Mouse (Mus musculus): ENCODE data around the gene Zfyve9. TPM values are rescaled to one million over a fixed set of nuclear protein-coding genes. Genes with fewer than 3 reads are reported as not detected.

Gene Zfyve9
- polyA plus RNA-seq, 1 experiment = 3.2 TPM

DNA sequence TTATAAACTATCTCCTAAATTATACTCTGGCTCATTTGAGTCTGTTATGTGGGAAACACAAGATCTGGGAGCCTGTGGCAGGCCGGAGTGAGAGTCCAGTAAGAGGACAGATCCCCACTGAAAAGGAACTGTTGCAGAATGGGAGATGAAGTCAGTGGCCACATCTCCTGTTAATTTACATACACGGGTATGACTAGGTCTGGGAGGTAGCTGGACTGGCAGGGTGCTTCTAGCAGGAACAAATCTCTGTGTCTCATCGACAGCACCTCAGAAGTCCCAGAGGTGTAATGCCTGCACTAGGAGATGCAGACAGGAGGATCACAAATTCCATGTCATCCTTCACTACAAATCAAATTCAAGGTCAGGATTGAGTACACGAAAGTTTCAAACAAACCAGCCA lies 162.0 kb downstream of the Zfyve9 start:
- no peak for TF ChIP-seq CTCF (IDR thresholded peaks at IDR 0.05; ENCODE audit: extremely low read depth, insufficient read length, insufficient replicate concordance, low read depth, low read length)
- no peak for TF ChIP-seq POLR2A (IDR thresholded peaks at IDR 0.05; ENCODE audit: low read depth, low read length)
- H3K4me3 ChIP-seq (ENCODE audit: low read depth, low read length) = no peak overlapping the region
- H3K27me3 ChIP-seq (ENCODE audit: control insufficient read depth, insufficient read depth, low read length) = no peaks in the 10 kb centered on the region
- no peak overlapping the region for H3K27ac ChIP-seq (ENCODE audit: insufficient read depth, low read depth, low read length)
- H3K4me1 ChIP-seq (ENCODE audit: control insufficient read depth, insufficient read depth, insufficient read length, low read length) = peaks cover 10% of the 10 kb centered on the region; the same call in 1 of the 2 replicates
- 57% methylated on average over 4 of the region's 4 CpGs for WGBS
- H3K36me3 ChIP-seq (ENCODE audit: control insufficient read depth, insufficient read depth, low read length) = no peaks in the 10 kb centered on the region

DNA sequence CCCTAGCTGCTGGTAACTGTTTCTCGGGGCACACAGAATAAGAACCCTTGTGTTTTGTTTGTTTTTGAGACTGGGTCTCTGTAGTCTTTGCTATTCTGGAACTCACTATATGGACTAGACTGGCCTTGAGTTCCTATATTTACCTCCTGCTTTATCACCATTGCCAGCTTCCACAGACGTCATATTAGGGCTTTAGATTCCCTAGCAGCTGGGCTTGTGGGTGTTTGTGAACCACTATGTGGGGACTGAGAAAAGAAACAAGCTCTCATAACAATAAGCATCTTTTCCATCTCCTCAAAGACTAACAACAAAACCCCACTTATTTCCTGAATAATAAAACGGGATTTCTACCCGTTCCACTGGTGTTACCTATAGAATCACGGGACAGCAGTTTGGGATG lies 169.7 kb downstream of the Zfyve9 start:
- no peak overlapping the region for H3K4me3 ChIP-seq (ENCODE audit: low read depth, low read length)
- TF ChIP-seq CTCF (IDR thresholded peaks at IDR 0.05; ENCODE audit: extremely low read depth, insufficient read length, insufficient replicate concordance, low read depth, low read length) (no peak), POLR2A (IDR thresholded peaks at IDR 0.05; ENCODE audit: low read depth, low read length) (no peak)
- 90% methylated on average over 5 of the region's 5 CpGs for WGBS
- no peaks in the 10 kb centered on the region for H3K36me3 ChIP-seq (ENCODE audit: control insufficient read depth, insufficient read depth, low read length)
- H3K27ac ChIP-seq (ENCODE audit: insufficient read depth, low read depth, low read length) = no peak overlapping the region
- H3K4me1 ChIP-seq (ENCODE audit: control insufficient read depth, insufficient read depth, insufficient read length, low read length) = no peaks in the 10 kb centered on the region
- H3K27me3 ChIP-seq (ENCODE audit: control insufficient read depth, insufficient read depth, low read length) = no peaks in the 10 kb centered on the region

DNA sequence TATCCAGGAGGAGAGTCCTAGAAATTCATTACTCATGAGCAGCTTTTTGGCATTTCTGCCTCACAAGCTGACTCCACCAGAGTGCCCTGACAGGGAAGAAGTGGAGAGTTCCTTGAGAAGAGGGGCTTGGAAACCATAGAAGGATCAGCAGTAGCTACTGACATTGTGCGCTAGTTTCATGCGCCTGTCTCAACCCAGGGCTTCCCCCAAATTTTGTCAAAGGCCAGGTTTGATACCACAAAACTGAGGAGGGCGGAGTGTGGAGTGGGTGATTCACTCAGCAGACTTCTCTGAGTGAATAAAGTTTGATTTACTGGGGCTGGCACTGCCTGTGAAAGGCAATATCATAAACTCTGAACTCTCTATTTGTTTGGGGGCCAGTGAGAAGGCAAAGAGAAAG lies 171.9 kb downstream of the Zfyve9 start:
- Histone ChIP-seq H3K4me1 (ENCODE audit: control insufficient read depth, insufficient read depth, insufficient read length, low read length) (no peaks in the 10 kb centered on the region), H3K27me3 (ENCODE audit: control insufficient read depth, insufficient read depth, low read length) (no peaks in the 10 kb centered on the region), H3K4me3 (ENCODE audit: low read depth, low read length) (no peak overlapping the region), H3K27ac (ENCODE audit: insufficient read depth, low read depth, low read length) (no peak overlapping the region), H3K36me3 (ENCODE audit: control insufficient read depth, insufficient read depth, low read length) (no peaks in the 10 kb centered on the region; the same call in none of the 2 replicates)
- WGBS = 96% methylated on average over 3 of the region's 3 CpGs
- TF ChIP-seq POLR2A (IDR thresholded peaks at IDR 0.05; ENCODE audit: low read depth, low read length) = no peak
- no peak for TF ChIP-seq CTCF (IDR thresholded peaks at IDR 0.05; ENCODE audit: extremely low read depth, insufficient read length, insufficient replicate concordance, low read depth, low read length)

DNA sequence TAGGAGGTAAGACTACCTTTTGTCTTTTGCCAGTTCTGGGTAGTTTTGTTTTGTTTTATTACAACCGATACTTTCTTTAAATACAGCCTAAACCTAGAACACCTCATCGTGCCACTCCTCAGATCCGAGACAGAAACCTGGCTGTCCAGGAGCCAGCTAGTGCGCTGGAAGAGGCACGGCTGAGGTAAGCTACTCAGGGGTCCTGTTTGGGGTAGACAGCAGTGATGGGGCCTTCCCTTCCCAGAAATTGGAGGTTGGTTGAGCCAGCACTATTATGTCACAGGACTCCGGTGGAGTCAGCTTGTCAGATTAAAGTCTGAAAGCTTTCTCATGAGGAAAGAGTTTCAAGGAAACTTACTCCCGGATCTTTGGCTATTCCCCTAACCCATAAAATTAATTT lies 178.7 kb downstream of the Zfyve9 start:
- no peak overlapping the region for H3K27ac ChIP-seq (ENCODE audit: insufficient read depth, low read depth, low read length)
- H3K27me3 ChIP-seq (ENCODE audit: control insufficient read depth, insufficient read depth, low read length) = no peaks in the 10 kb centered on the region
- 52% methylated on average over 7 of the region's 7 CpGs for WGBS
- H3K4me3 ChIP-seq (ENCODE audit: low read depth, low read length) = no peak overlapping the region
- no peaks in the 10 kb centered on the region; the same call in none of the 2 replicates for H3K36me3 ChIP-seq (ENCODE audit: control insufficient read depth, insufficient read depth, low read length)
- H3K4me1 ChIP-seq (ENCODE audit: control insufficient read depth, insufficient read depth, insufficient read length, low read length) = no peaks in the 10 kb centered on the region
- TF ChIP-seq POLR2A (IDR thresholded peaks at IDR 0.05; ENCODE audit: low read depth, low read length) = no peak
- TF ChIP-seq CTCF (IDR thresholded peaks at IDR 0.05; ENCODE audit: extremely low read depth, insufficient read length, insufficient replicate concordance, low read depth, low read length) = no peak

DNA sequence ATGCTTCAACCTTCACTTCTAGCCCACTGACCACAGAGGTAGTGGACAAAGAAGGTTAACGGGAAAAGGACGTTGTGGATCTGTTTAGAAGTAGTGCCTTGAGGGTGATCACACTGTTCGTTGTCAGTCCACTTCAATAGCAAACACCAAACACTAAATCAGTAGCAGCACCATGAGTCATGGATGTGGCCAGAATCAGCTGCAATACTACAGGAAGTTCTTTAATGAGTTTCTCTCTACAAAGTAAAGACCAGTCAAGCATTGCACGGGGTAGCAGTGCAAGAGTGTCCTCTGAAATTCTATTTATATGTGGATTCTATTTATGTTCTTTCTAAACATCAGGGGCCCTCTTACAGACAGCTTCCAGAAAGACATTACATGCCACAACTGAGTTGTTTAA lies 182.3 kb downstream of the Zfyve9 start:
- TF ChIP-seq CTCF (IDR thresholded peaks at IDR 0.05; ENCODE audit: extremely low read depth, insufficient read length, insufficient replicate concordance, low read depth, low read length) (no peak), POLR2A (IDR thresholded peaks at IDR 0.05; ENCODE audit: low read depth, low read length) (no peak)
- Histone ChIP-seq H3K27me3 (ENCODE audit: control insufficient read depth, insufficient read depth, low read length) (no peaks in the 10 kb centered on the region), H3K4me1 (ENCODE audit: control insufficient read depth, insufficient read depth, insufficient read length, low read length) (peaks cover 2% of the 10 kb centered on the region; the same call in 1 of the 2 replicates), H3K4me3 (ENCODE audit: low read depth, low read length) (no peak overlapping the region), H3K27ac (ENCODE audit: insufficient read depth, low read depth, low read length) (no peak overlapping the region), H3K36me3 (ENCODE audit: control insufficient read depth, insufficient read depth, low read length) (no peaks in the 10 kb centered on the region)
- WGBS = 77% methylated on average over 4 of the region's 4 CpGs

DNA sequence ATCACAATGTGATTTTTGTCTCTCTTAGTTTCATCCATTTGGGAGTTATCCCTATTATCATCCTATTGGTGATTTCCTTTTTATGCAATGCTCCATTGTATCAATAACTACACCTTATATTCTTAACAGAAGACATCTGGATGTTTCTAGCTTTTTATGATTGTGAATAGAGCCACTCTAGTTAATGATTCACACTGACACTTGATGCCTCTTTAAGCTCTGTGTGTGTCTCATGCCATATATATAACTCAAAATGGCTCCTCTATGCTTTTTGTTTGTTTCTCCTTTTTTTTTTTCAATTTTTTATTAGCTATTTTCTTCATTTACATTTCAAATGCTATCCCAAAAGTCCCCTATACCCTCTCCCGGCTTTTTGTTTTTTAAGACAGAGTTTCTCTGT lies 184.8 kb downstream of the Zfyve9 start:
- H3K27me3 ChIP-seq (ENCODE audit: control insufficient read depth, insufficient read depth, low read length) = no peaks in the 10 kb centered on the region
- H3K4me1 ChIP-seq (ENCODE audit: control insufficient read depth, insufficient read depth, insufficient read length, low read length) = peaks cover 2% of the 10 kb centered on the region; the same call in 1 of the 2 replicates
- no peak for TF ChIP-seq POLR2A (IDR thresholded peaks at IDR 0.05; ENCODE audit: low read depth, low read length)
- no peak for TF ChIP-seq CTCF (IDR thresholded peaks at IDR 0.05; ENCODE audit: extremely low read depth, insufficient read length, insufficient replicate concordance, low read depth, low read length)
- no peak overlapping the region for H3K27ac ChIP-seq (ENCODE audit: insufficient read depth, low read depth, low read length)
- H3K36me3 ChIP-seq (ENCODE audit: control insufficient read depth, insufficient read depth, low read length) = no peaks in the 10 kb centered on the region
- WGBS = 69% methylated on average over 1 of the region's 1 CpGs
- H3K4me3 ChIP-seq (ENCODE audit: low read depth, low read length) = no peak overlapping the region

DNA sequence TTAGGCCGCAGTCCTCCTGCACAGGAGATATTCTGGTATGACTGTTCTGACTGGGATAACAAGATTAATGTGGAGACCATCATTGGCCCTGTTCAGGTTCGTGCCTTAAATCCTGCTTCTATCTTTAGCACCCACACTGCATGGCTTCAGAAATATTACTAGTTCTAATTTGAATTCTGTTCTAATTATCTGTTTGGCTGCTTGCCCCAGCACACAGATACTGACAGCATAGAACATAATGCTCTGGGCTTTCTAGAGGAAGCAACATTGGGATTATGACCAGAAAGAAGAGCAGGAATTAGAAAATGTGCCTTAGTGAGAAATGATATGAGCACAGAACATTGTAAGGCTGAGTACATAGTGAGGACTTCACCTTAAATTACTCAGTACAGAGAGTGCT lies 187.2 kb downstream of the Zfyve9 start:
- H3K27ac ChIP-seq (ENCODE audit: insufficient read depth, low read depth, low read length) = no peak overlapping the region
- H3K4me1 ChIP-seq (ENCODE audit: control insufficient read depth, insufficient read depth, insufficient read length, low read length) = peaks cover 2% of the 10 kb centered on the region; the same call in 1 of the 2 replicates
- TF ChIP-seq POLR2A (IDR thresholded peaks at IDR 0.05; ENCODE audit: low read depth, low read length) (no peak), CTCF (IDR thresholded peaks at IDR 0.05; ENCODE audit: extremely low read depth, insufficient read length, insufficient replicate concordance, low read depth, low read length) (no peak)
- H3K27me3 ChIP-seq (ENCODE audit: control insufficient read depth, insufficient read depth, low read length) = no peaks in the 10 kb centered on the region
- no peak overlapping the region for H3K4me3 ChIP-seq (ENCODE audit: low read depth, low read length)
- no peaks in the 10 kb centered on the region for H3K36me3 ChIP-seq (ENCODE audit: control insufficient read depth, insufficient read depth, low read length)
- WGBS = 92% methylated on average over 2 of the region's 2 CpGs

Other genes starting within 250 kb of the Zfyve9 start
- gene Prpf38a, start 201.5 kb downstream of the Zfyve9 start, polyA plus RNA-seq (2012; rRNA removed) = 1.1 and 1.4 TPM in 2 replicates
- 0.15 and 0.41 TPM in 2 replicates for gene Orc1, start 201.4 kb downstream of the Zfyve9 start, polyA plus RNA-seq (2012; rRNA removed)
- 9.0 and 20.5 TPM in 2 replicates for gene Cc2d1b, start 160.9 kb downstream of the Zfyve9 start, polyA plus RNA-seq (2012; rRNA removed)
- 0.08 and 0.27 TPM in 2 replicates for gene 3110021N24Rik, start 61.1 kb downstream of the Zfyve9 start, polyA plus RNA-seq (2012; rRNA removed)
- gene Btf3l4, start 52.8 kb upstream of the Zfyve9 start, polyA plus RNA-seq (2012; rRNA removed) = 2.3 and 3.2 TPM in 2 replicates
- 2.9 and 4.0 TPM in 2 replicates for gene Txndc12, start 53.8 kb upstream of the Zfyve9 start, polyA plus RNA-seq (2012; rRNA removed)
- 22.0 and 24.1 TPM in 2 replicates for gene Kti12, start 67.0 kb upstream of the Zfyve9 start, polyA plus RNA-seq (2012; rRNA removed)
- 0.13 and 0.15 TPM in 2 replicates for gene A730015C16Rik, start 67.8 kb upstream of the Zfyve9 start, polyA plus RNA-seq (2012; rRNA removed)
- gene Rab3b, start 98.3 kb upstream of the Zfyve9 start, polyA plus RNA-seq (2012; rRNA removed) = 4.8 and 9.5 TPM in 2 replicates
- gene Nrd1, start 219.9 kb upstream of the Zfyve9 start, polyA plus RNA-seq (2012; rRNA removed) = 4.8 and 9.1 TPM in 2 replicates